Mouse (Mus musculus): ENCODE data around the gene Lyzl4. TPM values are rescaled to one million over a fixed set of nuclear protein-coding genes. Genes with fewer than 3 reads are reported as not detected.

The Lyzl4 gene
- total and polyA plus RNA-seq, 3 experiments, result not detected

DNA sequence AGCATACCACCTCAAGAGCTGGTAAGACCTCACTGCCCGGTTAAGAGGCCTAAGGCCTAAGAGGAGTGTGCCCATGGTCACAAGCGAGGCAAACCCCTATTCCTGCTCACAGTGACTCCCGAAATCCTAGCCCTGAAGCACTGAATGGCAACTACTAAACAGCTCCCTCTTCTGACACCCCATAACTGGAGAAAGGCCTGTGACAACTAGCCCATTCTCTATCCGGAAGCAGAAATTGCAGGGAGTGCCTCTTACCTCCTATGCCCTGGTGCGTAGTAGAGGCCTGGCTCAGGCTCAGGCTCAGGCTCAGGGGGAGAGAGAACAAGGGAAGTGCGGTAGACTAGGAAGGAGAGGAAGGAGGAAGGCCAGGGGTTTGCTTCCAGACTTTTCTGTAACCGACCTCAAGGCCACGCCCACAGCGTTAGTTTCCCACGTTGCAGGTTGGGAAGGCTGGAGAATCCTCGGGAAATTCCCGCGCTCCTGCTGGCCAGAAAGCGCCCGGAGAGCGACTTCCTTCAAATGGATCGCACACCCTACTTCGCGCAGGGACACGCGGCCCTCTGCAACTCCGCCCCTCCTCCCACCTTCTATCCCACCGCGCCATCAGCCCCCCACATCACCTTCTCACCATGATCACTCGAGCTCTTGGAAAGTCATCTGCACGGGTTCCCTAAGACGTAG, 521 bp downstream of the Lyzl4 start:
- Histone ChIP-seq H3K27ac (ENCODE audit: control insufficient read depth, low read depth, low read length) (no peak overlapping the region), H3K4me3 (ENCODE audit: control insufficient read depth in 1 of 2, insufficient read depth in 1 of 2, low read depth in 2 of 2, low read length in 2 of 2) (no peak overlapping the region), H3K9ac (ENCODE audit: control insufficient read depth, low read depth, low read length, poor library complexity, severe bottlenecking) (no peak overlapping the region), H3K36me3 (ENCODE audit: control insufficient read depth in 1 of 2, insufficient read depth in 2 of 2, low read length in 2 of 2) (no peaks in the 10 kb centered on the region), H3K4me1 (ENCODE audit: control insufficient read depth in 1 of 2, insufficient read depth in 2 of 2, low read length in 2 of 2) (no peaks in the 10 kb centered on the region), H3K79me2 (ENCODE audit: control insufficient read depth, insufficient read depth, low read length, poor library complexity) (no peaks in the 10 kb centered on the region), H3K9me3 (replicated peaks; ENCODE audit: insufficient read depth, low read length) (no peaks in the 10 kb centered on the region), H3K27me3 (ENCODE audit: control insufficient read depth in 1 of 2, insufficient read depth in 2 of 2, low read length in 2 of 2) (no peaks in the 10 kb centered on the region)
- no peak for TF ChIP-seq POLR2A (IDR thresholded peaks at IDR 0.05; ENCODE audit: control insufficient read depth in 1 of 2, insufficient read depth in 1 of 2, low read depth in 1 of 2, low read length in 2 of 2, poor library complexity in 1 of 2)
- TF ChIP-seq ZC3H11A (IDR thresholded peaks at IDR 0.05; ENCODE audit: low read depth, low read length), result no peak
- TF ChIP-seq USF2 (IDR thresholded peaks at IDR 0.05; ENCODE audit: borderline replicate concordance in 1 of 2, insufficient read depth in 1 of 2, low read depth in 1 of 2, low read length in 2 of 2), result no peak
- no peak for TF ChIP-seq CHD2 (IDR thresholded peaks at IDR 0.05; ENCODE audit: low read length)
- TF ChIP-seq USF1 (IDR thresholded peaks at IDR 0.05; ENCODE audit: low read depth, low read length), result no peak
- TF ChIP-seq NRF1 (IDR thresholded peaks at IDR 0.05; ENCODE audit: insufficient read depth, low read depth, low read length, poor library complexity, severe bottlenecking), result no peak
- no peak for TF ChIP-seq POLR2AphosphoS5 (IDR thresholded peaks at IDR 0.05; ENCODE audit: borderline replicate concordance, low read depth, low read length)
- DNase-seq (ENCODE audit: low read depth, low spot score), result no peak

DNA sequence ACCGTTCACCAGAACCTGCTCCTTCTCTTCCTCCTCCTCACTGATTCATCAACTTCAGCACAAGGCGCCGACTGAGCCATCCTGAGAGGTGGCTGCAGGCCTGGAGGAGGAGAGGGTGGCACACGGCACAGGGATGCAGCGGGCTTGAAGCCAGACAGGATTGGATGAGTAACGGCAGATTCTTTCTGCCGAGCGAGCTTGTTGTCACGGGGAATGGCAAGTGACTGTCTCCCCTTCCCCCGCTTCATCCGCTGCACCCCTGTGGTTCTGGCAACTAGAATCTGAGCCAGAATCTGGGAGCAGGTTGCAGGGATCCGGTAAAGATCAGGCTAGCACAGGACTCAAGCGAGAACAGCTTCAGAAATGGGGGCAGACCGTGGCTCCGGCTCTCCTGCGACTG, 2.1 kb downstream of the Lyzl4 start:
- no peak overlapping the region for H3K9ac ChIP-seq (ENCODE audit: control insufficient read depth, low read depth, low read length, poor library complexity, severe bottlenecking)
- no peak overlapping the region for H3K4me3 ChIP-seq (ENCODE audit: control insufficient read depth in 1 of 2, insufficient read depth in 1 of 2, low read depth in 2 of 2, low read length in 2 of 2)
- no peaks in the 10 kb centered on the region for H3K27me3 ChIP-seq (ENCODE audit: control insufficient read depth in 1 of 2, insufficient read depth in 2 of 2, low read length in 2 of 2)
- H3K36me3 ChIP-seq (ENCODE audit: control insufficient read depth in 1 of 2, insufficient read depth in 2 of 2, low read length in 2 of 2), result no peaks in the 10 kb centered on the region
- DNase-seq (ENCODE audit: low read depth, low spot score), result no peak
- no peaks in the 10 kb centered on the region for H3K79me2 ChIP-seq (ENCODE audit: control insufficient read depth, insufficient read depth, low read length, poor library complexity)
- no peak for TF ChIP-seq MEF2A (IDR thresholded peaks at IDR 0.05; ENCODE audit: extremely low read depth, insufficient replicate concordance, low read depth, low read length, poor library complexity, severe bottlenecking)
- no peak for TF ChIP-seq KAT2A (conservative IDR thresholded peaks at IDR 0.05; ENCODE audit: low read depth, low read length)
- no peak for TF ChIP-seq NRF1 (IDR thresholded peaks at IDR 0.05; ENCODE audit: insufficient read depth, low read depth, low read length, poor library complexity, severe bottlenecking)
- TF ChIP-seq SIN3A (IDR thresholded peaks at IDR 0.05; ENCODE audit: low read length), result no peak
- TF ChIP-seq POLR2A (IDR thresholded peaks at IDR 0.05; ENCODE audit: control insufficient read depth in 1 of 2, insufficient read depth in 1 of 2, low read depth in 1 of 2, low read length in 2 of 2, poor library complexity in 1 of 2), result no peak
- TF ChIP-seq JUND (IDR thresholded peaks at IDR 0.05; ENCODE audit: low read depth, low read length), result no peak
- TF ChIP-seq GABPA (IDR thresholded peaks at IDR 0.05; ENCODE audit: low read depth, low read length), result no peak
- TF ChIP-seq BHLHE40 (IDR thresholded peaks at IDR 0.05; ENCODE audit: borderline replicate concordance, low read depth, low read length), result no peak
- TF ChIP-seq USF1 (IDR thresholded peaks at IDR 0.05; ENCODE audit: low read depth, low read length), result no peak
- no peaks in the 10 kb centered on the region for H3K9me3 ChIP-seq (replicated peaks; ENCODE audit: insufficient read depth, low read length)
- H3K27ac ChIP-seq (ENCODE audit: control insufficient read depth, low read depth, low read length), result no peak overlapping the region
- H3K4me1 ChIP-seq (ENCODE audit: control insufficient read depth in 1 of 2, insufficient read depth in 2 of 2, low read length in 2 of 2), result no peaks in the 10 kb centered on the region
